Mouse (Mus musculus): Measurements from ENCODE around the gene Zfp69. TPM values are rescaled to one million over a fixed set of nuclear protein-coding genes. Genes with fewer than 3 reads are reported as not detected.

The Zfp69 gene
- polyA plus RNA-seq (2012; fragmentation: generic; extraction: Trizol): under 1 TPM; 0.06 to 0.73 TPM

DNA sequence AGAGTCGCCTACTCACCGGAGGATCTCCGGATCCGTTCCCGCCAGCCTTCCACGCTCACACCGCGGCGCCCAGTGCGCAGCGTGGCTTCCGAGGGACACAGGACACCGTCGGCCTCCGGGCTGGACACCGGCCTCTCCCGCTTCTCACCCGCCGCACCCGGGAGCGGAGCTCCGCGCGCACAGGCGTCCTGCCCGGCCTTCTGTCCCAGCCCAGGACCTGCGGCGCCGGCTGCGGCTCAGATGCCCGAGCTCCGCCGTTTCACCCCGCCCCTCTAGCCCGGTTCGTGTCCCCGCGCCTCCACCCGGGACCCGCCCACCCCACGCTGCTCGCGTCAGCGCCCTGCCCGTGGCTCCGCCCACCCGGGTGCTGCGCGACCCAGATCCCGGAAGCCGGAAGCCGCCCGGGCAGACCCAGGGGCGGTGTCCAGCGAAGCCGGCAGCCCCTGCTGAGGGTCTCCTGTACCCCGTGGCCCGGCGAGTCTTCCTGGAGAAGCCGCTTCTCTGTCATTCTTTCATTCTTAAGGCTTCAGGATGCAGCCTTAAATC is at the start of gene Zfp69:
Gene Zfp69, minus strand, starts transcription at position 272 of the 546 bp plus-strand sequence.

DNA sequence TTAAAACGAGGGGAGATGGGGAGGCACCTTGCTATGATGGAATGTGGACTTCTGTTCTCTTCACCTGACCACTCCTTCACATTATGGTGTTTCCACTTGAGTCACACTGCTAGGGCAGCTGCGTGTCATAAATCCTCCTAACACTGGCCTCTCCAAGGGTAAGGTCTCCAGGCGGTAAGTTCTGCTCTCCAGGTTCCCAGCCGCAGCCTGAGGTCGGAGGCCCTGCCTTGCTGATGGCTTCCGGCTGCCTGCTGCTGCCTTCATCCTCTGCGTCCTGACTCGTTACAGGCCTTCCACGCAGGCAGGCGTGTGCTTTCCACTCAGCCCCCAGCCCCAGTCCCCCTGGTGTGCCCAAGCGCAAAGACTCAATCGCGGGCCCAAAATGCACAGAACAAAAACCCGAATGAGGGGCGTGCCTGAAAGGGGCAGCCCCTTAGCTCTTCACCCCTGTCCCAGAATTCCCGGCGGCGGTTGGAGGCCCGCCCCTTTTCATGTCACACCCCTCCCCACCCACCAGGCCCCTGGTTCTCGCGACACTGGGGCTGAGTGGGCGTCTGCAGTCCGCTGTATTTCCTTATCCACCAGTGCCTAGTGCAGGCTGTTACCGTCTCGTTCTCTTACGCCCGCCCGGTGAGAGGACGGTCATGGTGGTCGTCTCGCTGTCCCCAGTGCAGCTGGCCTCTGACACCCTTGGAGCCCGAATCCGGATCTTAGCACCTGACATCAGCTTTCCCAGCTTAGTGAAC is 26.8 kb downstream of the Zfp69 start, which contains the start of gene Exo5:
Gene Exo5, minus strand, starts transcription at position 464 of the 746 bp plus-strand sequence.

Other genes starting within 250 kb of the Zfp69 start
- under 1 TPM in 1 of 2 experiments, not detected in 1; 0.25 TPM for gene Kcnq4, start 203.1 kb downstream of the Zfp69 start, polyA plus RNA-seq (2012; fragmentation: generic; extraction: Trizol)
- gene Nfyc, start 120.1 kb downstream of the Zfp69 start, polyA plus RNA-seq (2012; fragmentation: generic; extraction: Trizol): 10 to 100 TPM; 25.9 to 54.8 TPM
- under 1 TPM; under 0.01 to 0.05 TPM for gene Rims3, start 96.9 kb downstream of the Zfp69 start, polyA plus RNA-seq (2012; fragmentation: generic; extraction: Trizol)
- 1 to 10 TPM; 1.5 to 9.1 TPM for gene Exo5, start 26.7 kb downstream of the Zfp69 start, polyA plus RNA-seq (2012; fragmentation: generic; extraction: Trizol)
- gene Smap2, start 65.5 kb upstream of the Zfp69 start, polyA plus RNA-seq (2012; fragmentation: generic; extraction: Trizol): 10 to 100 TPM; 11.1 to 36.4 TPM
- under 1 TPM in 1 of 2 experiments, not detected in 1; 0.25 TPM for gene Col9a2, start 87.7 kb upstream of the Zfp69 start, polyA plus RNA-seq (2012; fragmentation: generic; extraction: Trizol)
- 10 to 100 TPM in 1 of 2 experiments, 1 to 10 TPM in 1; 2.8 to 13.6 TPM for gene Zmpste24, start 146.5 kb upstream of the Zfp69 start, polyA plus RNA-seq (2012; fragmentation: generic; extraction: Trizol)
- gene Tmco2, start 157.5 kb upstream of the Zfp69 start, polyA plus RNA-seq (2012; fragmentation: generic; extraction: Trizol): not detected